Mouse (Mus musculus) layer of hippocampus, adult 8-10 months (tissue): ENCODE measurements around the gene Nkx2-3. TPM values are rescaled to one million over a fixed set of nuclear protein-coding genes. Genes with fewer than 3 reads are reported as not detected.

ENCODE experiments used
- DNase-seq, 2 experiments: peaks; one replicate each; pipeline ENCODE4 v3.0.0; 2022; ENCODE audit warnings: low spot score in 2 of 2
- total RNA-seq, 4 experiments: library from RNA; stranded (reverse); gene quantifications; 2 replicates each; pipeline ENCODE4 v1.2.4; 2022

Gene Nkx2-3
- total RNA-seq, 4 experiments from 2014 or later = not detected

DNA sequence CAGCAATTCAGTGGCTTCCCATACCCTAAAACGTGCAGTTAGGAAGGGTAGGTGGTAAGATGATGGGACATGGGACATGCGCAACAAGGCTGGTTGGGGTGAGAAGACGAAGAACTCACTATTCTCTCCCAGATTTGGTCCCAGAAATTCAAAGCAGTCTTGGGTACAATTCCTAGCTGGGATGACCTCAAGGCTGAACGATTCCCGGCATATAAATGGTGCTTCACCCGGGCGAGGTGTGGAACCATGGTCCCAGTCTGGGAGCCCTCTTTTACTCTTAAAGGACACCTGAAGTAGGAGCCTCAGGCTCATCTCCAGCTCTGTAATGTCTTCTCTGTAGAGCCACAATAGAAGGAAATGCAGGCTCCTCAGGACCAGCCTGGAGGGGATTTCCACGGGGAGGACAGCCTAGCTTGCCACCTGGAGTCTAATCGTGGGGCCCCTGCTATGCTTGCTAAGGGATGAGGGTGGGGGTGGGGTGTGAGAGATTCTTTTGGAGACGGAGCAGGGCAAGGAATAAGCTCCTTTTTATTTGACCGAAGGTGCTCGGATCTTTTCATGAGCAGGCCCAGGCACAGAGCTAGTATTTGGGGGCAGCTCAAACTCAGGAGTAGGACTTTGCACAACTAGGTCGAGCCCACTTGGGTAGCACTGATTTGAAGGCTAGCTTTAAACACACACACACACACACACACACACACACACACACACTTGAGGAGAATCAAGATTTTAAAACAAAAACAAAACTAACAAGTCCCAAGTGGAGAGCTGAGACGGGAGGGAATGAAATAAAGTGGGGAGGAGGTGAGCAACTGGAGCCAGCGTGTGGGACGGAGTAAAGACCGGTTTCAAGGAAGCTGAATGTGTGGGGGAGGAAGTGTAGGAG lies 6.2 kb upstream of the Nkx2-3 start:
- no peak for DNase-seq

DNA sequence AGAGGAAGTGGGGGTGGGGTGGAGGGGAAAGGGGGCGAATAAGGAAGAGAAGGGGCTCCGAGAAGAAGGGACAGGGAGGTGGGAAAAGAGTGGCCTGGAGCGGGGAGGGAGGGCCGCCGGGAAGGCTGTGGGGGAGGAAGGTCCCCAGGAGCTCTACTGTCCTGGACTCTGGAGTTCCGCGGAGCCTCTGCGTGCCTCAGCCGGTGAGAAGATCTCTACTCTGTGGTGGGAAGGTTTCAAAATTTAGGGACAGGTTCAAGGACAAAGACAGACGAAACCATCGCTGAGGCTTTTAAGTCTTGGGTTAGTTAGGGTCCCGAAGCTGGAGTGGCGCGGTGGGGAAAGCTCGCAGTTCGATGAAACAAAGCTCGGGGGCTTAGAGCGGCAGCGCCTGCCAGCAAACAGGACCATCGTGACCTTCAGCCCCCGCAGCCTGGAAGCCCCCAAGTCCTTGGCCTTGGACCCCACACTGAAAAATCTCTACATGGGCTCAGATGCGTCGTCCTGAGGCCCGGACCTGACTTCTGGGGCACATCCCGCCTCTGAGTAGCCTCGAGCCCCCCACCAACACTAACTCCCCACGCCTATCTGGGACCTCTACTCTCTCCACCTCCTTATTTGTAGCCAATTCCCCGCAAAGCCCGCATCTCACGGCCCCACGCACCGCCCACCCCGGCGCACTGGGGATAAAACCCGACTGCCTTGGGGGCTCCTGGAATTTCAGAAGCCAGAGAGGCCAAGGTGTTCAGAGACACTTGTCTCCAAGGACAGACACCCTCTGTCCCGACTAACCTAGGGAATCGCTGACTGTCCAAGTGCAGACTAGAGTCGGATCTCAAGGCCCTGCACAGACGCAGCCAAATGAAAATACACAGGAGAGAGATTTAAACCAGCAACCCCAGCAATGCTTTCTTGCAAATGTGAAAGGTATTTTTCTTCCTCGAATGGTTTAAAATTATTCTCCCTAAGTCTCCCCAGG lies 5.3 kb upstream of the Nkx2-3 start:
- no peak for DNase-seq

DNA sequence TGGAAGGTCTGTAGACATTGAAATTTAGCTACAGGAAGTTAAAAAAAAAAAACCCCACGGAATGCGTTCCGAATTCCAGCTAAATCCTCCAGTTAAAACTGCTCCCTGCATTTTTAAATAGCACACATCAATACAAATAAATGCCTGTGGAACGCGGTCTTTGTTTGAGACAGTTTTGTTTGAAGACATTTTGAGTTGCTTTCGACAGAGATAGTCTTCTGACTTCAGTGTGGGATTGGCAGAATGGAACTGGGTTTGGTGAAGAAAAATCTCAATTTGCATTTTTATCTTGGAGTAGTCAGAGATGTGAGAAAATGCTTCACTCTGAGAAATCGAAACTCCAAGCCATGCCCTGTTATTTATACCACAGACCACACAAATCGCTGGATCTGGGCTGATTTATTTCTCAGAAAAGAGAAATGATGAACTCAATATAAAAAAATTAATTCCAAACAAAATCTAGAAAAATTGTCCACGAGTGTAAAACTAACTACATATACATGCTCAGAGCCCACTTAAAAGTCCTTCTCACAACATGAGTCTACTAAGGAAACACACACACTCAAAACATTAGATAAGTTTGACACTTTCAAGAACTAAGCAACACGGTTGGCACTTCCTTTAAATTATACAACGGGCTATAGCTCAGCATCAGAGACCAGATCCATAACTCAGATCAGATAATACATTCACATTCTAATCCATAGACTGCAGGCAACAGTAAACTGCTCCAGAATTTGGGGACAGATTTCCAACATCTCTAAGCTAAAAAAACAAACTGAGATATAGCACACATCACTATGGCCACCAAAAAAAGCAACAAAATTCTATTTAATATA lies 4.1 kb upstream of the Nkx2-3 start:
- DNase-seq = no peak

DNA sequence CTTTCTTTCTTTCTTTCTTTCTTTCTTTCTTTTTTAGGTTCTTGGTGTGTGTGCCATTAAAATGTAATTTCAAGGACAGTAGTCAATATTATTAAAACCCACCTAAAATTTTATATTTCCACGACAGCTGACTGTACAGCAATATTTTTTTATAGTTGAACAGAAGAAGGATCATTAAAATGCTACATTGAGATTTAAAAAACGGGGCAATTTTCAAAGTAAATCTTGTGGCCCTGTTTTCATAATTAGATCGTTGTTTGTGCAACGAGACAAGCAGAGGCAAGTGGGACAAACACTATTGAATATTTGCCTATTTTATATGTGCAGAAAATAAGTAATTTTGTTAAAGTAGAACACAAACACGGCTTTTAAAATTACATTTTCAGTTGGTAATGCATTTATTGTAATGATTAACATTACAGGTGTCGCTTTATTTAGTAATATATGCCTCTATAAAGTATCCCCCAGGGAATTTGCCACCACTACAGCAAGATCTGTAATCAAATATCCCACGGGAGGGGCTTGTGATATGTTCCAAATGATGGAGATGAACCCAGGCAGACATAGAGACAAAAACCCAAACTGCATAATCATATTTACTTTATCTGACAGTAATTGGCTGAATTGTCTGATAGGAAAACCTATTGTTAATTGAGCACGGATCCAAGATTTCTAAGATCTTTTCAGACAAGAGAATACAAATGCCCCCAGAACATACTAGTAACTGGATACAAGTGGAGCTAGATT lies 3.2 kb upstream of the Nkx2-3 start:
- DNase-seq = no peak

DNA sequence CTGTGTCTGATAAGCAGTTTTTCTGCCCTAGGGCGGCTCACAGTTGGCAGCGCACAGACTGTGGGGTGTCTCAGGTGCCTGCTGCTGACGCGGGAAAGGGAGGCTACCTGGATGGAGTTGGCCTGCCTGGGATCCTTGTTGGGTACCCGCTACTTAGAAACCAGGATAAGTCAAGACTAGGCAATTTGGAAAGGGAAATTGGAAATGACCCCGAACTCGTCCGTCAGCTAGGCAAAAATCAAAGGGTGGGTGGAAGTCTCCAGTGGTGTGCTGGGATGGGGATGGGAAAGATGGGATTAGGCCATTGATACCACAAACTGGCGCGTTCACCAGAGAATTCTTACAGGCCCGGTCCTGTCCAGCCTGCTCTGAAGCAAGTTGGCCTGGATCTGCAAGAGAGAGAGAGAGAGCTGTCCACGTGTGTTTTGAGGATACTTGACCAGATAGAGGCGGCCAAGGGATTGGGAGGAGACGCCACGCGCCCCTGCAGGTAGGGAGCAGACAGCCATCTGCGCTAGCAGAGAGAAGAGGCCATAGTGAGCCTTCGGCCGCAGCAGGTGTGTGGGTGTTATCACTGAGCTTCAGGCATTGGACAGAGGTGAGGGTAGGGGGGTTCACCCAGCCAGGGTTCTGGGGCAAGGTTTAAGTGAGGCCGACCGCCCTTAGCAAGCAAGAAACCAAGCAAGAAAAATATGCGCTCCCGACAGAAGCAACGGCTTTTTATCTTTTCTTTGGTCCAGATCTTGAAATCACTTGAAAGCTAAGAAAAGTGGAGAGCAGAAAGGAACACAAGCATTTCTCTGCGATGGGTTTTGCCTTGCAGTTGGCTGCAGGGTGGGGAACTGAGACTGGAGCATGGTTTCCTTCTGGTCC lies 2.4 kb upstream of the Nkx2-3 start:
- DNase-seq = no peak

DNA sequence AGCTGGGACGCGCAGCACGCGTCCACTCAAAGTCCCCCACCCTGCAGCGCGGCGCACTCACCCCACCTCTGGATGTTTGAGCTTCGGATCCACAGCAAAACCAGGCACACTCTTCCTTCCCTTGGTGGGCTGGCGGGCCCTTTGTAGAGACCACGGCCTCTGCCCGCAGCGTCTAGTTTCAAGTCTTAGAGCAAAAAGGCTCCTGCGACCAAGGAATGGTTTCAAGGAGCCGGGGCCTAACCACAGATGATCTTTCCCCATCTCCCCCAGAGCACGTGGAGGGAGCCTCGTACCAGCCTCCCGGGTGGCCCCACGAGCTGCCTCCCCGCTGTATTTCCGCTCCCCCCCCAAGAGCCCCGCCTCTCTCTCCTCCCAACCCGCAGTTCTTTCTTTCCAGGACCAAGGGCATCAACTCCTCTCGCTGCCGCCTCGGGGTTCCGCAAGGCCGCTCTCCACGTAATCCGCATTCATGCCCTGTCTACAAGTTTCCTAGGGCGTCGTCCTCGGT lies 1.7 kb upstream of the Nkx2-3 start:
- no peak for DNase-seq

DNA sequence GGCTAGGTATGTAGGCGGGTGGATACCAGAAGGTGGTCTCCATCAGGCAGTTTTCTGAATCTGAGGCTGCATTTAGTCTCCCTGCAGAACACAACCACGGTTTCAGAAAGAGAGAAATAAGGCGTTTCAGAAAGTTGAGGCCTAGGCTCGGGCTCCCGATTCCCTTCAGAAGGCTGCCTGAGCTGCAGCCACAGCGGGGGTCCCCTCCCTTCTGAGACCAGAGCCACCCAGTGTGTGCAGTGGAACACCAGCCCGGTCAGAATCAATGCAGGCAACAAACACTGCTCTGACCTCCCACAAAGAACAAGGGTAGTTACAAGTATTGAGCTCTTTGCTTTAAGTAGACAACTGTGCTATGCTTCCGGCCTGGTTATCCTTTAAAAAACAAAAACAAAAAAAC lies 1.0 kb upstream of the Nkx2-3 start:
- DNase-seq = no peak

DNA sequence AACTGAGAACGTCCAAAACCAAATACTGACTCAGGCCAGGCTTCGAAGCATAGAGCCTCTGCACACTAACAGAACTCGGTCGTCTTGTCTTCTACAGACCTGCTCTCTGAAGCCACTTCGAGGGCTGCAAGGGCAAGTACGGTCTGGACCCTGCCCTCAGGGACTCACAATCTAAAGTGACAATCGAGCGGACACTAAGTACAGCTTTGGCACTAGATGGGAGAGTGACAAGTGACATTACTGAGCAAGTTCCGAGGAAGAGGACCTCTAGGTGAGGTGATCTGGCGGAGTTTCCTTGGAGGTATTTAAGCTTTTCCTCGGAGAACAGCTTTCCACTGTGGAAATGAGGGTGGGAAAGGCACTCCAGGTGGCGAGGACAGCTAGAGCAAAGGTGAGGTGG lies 564 bp upstream of the Nkx2-3 start:
- DNase-seq = no peak

DNA sequence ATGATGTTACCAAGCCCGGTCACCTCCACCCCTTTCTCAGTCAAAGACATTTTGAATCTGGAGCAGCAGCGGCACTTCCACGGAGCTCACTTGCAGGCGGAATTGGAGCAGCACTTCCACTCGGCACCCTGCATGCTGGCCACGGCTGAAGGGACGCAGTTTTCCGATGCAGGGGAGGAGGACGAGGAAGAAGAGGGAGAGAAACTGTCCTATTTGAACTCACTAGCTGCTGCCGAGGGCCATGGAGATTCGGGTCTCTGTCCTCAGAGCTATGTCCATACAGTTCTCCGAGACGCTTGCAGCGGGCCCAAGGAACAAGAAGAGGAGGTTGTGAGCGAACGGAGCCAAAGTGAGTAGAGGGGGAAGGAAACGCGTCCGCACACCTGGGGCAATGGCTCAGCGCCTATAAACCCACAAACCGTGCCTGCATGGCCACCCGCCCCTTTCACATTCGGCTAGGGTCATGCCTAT lies 411 bp downstream of the Nkx2-3 start:
- DNase-seq = no peak

DNA sequence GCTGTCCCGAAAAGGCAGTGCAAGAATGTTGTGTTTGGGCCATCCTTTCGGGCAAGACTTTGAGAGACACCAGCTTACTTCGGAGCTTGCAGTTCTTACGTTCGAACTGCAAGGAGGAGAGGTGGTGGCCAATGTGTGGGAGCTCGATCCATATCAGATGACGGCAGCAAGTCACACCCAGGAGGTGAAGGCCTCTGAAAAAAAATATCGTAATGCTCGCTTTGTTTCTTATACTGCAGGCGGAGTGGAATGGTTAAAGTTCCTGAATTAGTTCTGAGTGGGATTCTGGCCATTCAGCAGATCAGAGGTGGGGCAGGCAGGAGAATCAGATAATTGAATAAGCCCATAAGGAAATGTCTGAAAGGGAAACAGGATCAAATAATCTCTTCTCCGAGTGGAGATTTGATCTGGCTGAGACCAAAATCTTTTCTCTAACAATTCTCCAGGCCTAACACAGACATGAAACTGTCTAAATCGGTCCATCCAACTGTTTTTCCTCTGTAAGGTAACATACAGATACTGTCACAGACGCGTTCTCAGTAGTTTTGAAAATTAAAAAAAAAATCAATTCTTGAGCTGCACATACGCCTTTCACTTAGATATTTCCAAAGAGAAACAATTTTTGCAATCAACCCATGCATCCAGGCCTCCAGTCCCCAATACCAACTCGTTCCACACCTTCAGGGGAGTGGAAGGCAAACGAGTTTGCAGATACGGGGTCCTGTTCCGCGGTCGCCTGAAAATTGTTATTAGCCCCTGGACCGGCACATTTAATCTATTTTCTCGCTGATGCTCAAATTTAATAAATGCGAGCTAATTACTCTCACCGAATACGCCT lies 1.4 kb downstream of the Nkx2-3 start:
- DNase-seq = no peak

DNA sequence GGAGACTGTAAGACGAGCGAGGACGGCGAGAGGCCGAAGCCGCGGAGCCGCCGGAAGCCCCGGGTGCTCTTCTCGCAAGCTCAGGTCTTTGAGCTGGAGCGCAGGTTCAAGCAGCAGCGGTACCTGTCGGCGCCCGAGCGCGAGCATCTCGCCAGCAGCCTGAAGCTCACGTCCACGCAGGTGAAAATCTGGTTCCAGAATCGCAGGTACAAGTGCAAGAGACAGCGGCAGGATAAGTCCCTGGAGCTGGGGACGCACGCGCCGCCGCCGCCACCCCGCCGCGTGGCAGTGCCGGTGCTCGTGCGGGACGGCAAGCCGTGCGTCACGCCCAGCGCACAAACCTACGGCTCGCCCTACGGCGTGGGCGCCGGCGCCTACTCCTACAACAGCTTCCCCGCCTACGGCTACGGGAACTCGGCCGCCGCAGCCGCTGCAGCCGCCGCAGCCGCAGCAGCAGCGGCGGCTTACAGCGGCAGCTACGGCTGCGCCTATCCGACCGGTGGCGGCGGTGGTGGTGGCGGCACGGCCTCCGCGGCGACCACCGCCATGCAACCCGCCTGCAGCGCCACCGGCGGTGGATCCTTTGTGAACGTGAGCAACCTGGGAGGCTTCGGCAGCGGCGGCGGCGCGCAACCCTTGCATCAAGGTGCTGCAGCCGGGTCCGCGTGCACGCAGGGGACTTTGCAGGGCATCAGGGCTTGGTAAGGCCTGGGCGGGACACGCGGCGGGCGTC lies 2.4 kb downstream of the Nkx2-3 start:
- DNase-seq = no peak

DNA sequence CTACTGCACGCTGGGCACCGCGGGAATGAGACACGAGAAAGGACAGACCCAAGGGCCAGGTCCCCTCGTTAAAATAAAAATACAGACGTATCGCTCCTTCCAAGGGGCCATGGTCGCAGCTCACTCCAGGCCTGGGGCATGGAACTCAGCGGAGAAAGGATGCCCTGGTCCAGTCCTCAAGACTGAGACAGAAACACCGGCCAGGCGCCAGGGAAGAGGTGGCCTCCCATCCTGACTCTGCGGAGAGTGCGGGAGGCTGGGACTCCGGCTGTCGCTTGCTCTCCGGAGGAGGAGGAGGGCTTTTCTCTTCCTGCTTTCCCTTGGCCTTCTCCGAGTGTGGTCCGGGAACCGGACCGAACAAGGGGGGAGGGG lies 2.9 kb downstream of the Nkx2-3 start:
- no peak for DNase-seq

DNA sequence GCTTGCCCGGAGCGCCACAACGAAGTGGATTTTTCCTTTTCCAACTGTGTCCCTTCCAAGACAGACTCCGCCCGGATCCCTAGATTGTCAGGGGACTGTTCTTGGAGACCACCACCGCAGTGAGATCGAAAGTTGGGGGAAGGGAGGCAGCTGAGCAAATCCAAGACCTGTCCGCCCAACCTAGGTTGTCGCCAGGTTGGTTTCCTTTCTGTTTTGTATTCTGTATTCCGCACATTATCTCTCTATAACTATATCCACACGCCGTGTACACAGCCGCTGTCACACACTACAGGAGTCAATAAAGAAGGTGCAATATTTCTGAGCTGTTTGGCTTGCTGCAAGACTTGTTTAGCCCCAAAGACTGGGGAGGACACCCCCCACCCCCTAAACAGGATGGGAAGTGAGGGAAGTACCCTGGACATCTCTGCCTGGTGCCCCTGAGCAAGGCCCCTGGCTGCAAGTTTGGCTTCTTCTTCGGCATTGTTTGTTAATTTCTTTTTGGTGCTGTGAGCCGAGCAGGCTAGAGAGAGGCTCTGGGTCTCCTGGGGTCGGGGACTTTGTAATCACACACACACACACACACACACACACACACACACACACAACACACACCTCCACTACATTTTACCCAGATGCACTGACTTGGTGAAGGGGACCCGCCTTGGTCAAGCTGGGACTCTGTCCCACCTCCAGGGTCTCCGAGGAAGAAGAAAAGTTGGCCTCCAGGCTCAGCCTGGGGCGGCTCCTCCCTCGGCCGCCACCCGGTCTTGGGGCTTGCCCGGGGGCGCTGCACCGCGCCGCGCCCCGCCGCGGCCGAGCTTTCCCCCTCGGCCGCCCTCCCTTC lies 3.7 kb downstream of the Nkx2-3 start:
- DNase-seq = no peak

DNA sequence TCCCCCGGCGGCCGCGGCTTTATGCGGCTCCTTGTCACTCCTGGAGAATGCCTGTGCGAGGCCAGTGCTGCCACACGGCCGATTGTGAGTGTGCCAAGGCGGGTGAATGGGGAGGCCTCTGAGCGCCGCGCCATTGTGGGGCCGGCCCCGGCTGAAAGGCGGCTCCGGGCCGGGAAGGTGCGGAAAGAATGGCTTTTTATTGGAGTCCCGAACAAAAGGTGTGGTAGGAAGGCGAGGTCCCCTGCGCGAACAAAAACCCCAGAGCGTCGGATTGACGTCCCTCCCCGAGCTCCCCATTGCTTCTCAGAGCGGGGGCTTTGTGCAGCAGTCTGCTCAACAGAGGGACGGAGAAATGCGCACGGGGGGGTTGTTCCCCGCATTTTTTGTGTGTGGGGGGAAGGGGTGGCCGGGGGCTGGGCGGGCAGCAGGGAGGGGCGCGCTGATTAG lies 4.3 kb downstream of the Nkx2-3 start:
- DNase-seq = no peak

DNA sequence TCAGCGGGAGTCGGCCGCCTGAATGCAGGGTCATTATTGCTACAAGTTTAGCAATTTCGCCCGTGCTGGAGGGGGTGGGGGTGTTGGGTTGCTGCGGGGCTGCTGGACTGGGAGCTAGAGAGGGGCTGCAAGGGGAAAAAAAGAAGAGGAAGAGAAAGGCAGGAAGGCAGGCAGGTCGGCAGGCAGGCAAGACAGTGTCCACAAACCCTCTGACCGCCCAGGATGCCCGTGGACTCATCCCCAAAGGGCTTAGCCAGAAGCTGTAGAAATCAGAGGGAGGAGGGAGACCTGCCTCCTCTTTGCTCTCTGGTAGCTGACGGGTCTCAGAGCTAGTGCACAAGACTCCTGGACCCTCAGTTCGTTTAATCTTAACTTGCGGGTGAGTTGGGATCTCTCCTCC lies 4.8 kb downstream of the Nkx2-3 start:
- no peak for DNase-seq

DNA sequence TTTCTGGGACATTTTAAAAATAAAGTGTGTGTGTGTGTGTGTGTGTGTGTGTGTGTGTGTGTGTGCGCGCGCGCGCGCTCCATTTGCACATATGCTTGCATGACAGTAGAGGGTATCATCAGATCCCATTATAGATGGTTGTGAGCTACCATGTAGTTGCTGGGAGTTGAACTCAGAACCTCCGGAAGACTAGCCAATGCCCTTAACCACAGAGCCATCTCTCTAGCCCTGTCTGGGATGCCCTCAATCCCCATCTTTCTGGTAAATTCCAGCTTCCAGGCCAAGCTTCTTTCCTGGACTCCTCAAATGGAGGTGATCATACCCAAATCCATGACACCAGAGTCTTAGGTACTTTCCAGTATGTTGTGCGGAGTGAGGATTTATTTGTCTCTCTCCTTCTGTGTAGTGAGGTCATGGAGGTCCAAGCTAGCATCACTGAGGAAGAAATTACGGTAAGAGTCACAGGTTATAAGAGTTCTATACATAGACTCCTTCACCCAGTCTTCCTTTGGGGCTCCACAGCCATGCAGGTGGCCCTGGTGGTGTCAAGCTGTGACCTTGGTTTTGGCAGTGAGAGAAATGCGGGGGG lies 5.7 kb downstream of the Nkx2-3 start:
- no peak for DNase-seq
